Mouse (Mus musculus) gastrocnemius, postnatal 4 days (tissue): ENCODE results near the gene Ncoa4. TPM values are rescaled to one million over a fixed set of nuclear protein-coding genes. Genes with fewer than 3 reads are reported as not detected.
"Not testable (repeated sequence)": the region's sequence is repeated elsewhere in the genome, so short reads cannot be mapped to it uniquely, and the experiment has no call there.

Source experiments
- DNase-seq, 2 experiments: peaks; one replicate each; pipeline ENCODE4 v3.0.0; 2021 to 2022; ENCODE audit warnings: low spot score in 2 of 2, mixed read lengths in 2 of 2
- total RNA-seq, 2 experiments: library from RNA; stranded (reverse); gene quantifications; 2 replicates each; pipeline ENCODE4 v1.2.3; 2021

Gene Ncoa4
- total RNA-seq, 2 experiments from 2014 or later = 59.1 to 67.0 TPM

GRCm38 (mm10) chr14:32159150-32159670 lies 455 bp upstream of the Ncoa4 start:
- no peak for DNase-seq

- no peak for DNase-seq
These were observed 898 bp downstream of the Ncoa4 start for GRCm38 (mm10) chr14:32160563-32160962.

- no peak for DNase-seq
These were observed 1.6 kb downstream of the Ncoa4 start for GRCm38 (mm10) chr14:32161090-32161885.

- DNase-seq = no peak
These were observed 2.6 kb downstream of the Ncoa4 start for GRCm38 (mm10) chr14:32162231-32162630.

- DNase-seq = no peak
These were observed 3.7 kb downstream of the Ncoa4 start for GRCm38 (mm10) chr14:32163203-32163888.

GRCm38 (mm10) chr14:32164173-32165051 lies 4.7 kb downstream of the Ncoa4 start:
- no peak for DNase-seq

GRCm38 (mm10) chr14:32165278-32166061 lies 5.8 kb downstream of the Ncoa4 start:
- peak; percentile 28 to 58 for DNase-seq

- no peak for DNase-seq
These were observed 6.4 kb downstream of the Ncoa4 start for GRCm38 (mm10) chr14:32166062-32166441.

GRCm38 (mm10) chr14:32166840-32167239 lies 7.2 kb downstream of the Ncoa4 start:
- no peak for DNase-seq

GRCm38 (mm10) chr14:32167326-32167725 lies 7.7 kb downstream of the Ncoa4 start:
- no peak for DNase-seq

GRCm38 (mm10) chr14:32168653-32169231 lies 9.1 kb downstream of the Ncoa4 start:
- no peak for DNase-seq

GRCm38 (mm10) chr14:32170137-32170536 lies 10.5 kb downstream of the Ncoa4 start:
- no peak for DNase-seq

GRCm38 (mm10) chr14:32175310-32175709 lies 15.6 kb downstream of the Ncoa4 start:
- no peak for DNase-seq

GRCm38 (mm10) chr14:32176590-32176989 lies 16.9 kb downstream of the Ncoa4 start:
- DNase-seq = not testable (repeated sequence)

- DNase-seq = no peak
These were observed 19.9 kb downstream of the Ncoa4 start for GRCm38 (mm10) chr14:32179393-32180195.

- DNase-seq = no peak
These were observed 21.2 kb downstream of the Ncoa4 start for GRCm38 (mm10) chr14:32180861-32181260.

- no peak for DNase-seq
These were observed 24.2 kb downstream of the Ncoa4 start for GRCm38 (mm10) chr14:32183846-32184245.

GRCm38 (mm10) chr14:32190627-32191391 lies 31.1 kb downstream of the Ncoa4 start:
- DNase-seq = no peak

GRCm38 (mm10) chr14:32191926-32192325 lies 32.3 kb downstream of the Ncoa4 start:
- no peak for DNase-seq
